Mouse (Mus musculus): Measurements from ENCODE around the gene Dclre1b. TPM values are rescaled to one million over a fixed set of nuclear protein-coding genes. Genes with fewer than 3 reads are reported as not detected.
"Not testable (repeated sequence)": the region's sequence is repeated elsewhere in the genome, so short reads cannot be mapped to it uniquely, and the experiment has no call there.

Gene Dclre1b
- polyA plus RNA-seq, 1 experiment, result 6.3 TPM

- no peak for DNase-seq (ENCODE audit: extremely low spot score in 1 of 2, low spot score in 1 of 2)
Observed at GRCm38 (mm10) chr3:103827548-103827947, 18.3 kb upstream of the Dclre1b start.

- no peak for DNase-seq (ENCODE audit: extremely low spot score in 1 of 2, low spot score in 1 of 2)
Observed at GRCm38 (mm10) chr3:103810967-103811366, 1.7 kb upstream of the Dclre1b start.

DNA sequence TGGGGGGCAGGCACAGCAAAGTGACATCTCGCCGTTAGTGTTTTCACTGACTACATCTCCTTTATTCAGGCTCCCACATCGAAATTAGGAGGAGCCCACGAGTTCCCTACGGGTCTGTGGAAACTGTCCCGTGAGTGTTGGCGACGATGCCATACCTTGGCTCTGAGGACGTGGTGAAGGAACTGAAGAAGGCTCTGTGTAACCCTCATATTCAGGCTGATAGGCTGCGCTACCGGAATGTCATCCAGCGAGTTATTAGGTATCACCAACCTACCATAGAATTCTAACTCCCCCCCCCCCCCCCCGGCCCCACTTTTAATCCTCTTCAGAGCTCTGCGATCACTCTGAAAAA is 531 bp upstream of the Dclre1b start:
- no peak for DNase-seq (ENCODE audit: extremely low spot score in 1 of 2, low spot score in 1 of 2)

DNA sequence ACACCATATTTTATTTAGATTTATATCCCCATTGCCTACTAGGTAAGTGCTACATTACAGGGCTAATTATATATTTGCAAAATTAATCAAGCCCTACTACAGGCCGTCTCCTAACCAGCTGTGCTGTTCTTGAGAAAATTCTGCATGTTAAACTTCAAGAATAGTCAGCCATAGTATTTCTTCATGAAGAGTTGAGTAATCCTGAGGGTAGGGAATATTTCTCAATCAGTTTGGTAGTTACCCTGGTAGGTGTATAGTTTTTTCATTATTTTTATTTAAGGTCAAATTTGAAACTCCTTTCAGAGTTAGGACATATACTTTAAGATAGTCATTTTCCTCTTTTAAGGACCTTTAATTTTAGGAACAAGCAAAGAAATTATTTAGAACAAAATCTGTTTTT is 3.6 kb downstream of the Dclre1b start:
- DNase-seq (ENCODE audit: extremely low spot score in 1 of 2, low spot score in 1 of 2), result no peak

GRCm38 (mm10) chr3:103802861-103803260 is 6.4 kb downstream of the Dclre1b start:
- no peak for DNase-seq (ENCODE audit: extremely low spot score in 1 of 2, low spot score in 1 of 2)

DNA sequence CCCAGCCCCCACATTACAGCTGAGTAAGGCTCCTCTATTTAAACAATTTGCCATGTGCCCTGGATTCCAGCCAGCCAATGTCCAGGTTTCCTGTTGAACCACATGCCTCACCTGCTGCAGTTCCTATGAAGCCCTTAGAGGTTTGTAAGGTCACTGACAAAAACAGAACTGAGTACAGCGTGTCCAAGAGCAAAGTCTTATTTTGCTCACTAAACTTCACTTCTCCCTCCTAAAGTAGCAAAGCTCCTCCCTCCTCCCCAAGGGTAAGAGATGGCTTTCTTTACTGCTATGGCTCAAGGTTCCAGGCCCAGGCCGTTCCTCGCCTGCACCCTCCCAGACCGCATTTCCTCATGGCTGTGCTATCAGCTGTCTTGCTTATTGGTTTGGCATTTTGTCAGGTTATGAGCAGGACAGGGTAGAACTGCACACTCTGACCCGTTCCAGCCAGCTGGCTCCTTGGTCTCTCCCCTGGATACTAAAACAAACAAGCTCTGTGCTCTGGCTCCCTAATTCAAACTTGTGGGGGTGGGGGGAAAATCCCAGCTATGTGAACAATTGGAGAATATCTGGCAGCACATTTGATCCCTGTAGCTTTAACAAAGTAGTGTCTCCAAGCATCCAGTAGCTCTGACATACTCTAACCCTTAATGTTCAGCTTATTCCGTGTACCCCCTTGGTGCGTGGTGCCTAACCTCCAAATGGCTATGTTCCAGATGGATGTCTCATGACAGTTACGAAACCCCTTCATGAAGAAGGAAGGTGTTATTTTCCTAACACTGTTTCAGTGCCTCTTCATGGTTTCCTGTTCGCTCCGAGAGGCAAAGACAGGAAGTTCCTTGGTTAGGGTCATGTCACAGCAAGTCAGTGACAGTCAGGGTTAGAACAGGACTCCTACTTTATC is 7.4 kb downstream of the Dclre1b start:
- DNase-seq (ENCODE audit: extremely low spot score in 1 of 2, low spot score in 1 of 2), result peak; percentile 58 to 60

DNA sequence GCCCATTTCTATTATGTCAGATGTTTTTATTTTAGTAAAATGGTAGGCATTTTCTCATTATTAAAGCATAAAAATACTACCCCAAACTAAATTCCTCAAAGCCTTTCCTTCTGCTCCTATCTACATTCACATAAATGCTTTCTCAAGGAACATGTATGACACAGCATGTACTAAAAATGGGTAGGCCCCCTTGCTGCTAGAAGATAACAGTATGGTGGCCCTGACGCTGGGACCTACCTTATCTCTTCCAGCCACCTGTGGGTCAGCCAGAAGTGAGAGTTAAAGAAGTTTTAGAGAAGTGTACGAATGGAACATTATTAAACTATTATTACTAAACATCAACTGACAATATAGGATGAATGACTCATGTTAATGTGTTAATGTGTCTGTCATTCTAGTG is 9.7 kb downstream of the Dclre1b start:
- DNase-seq (ENCODE audit: extremely low spot score in 1 of 2, low spot score in 1 of 2), result no peak

GRCm38 (mm10) chr3:103796389-103796788 is 12.9 kb downstream of the Dclre1b start:
- DNase-seq (ENCODE audit: extremely low spot score in 1 of 2, low spot score in 1 of 2), result no peak

DNA sequence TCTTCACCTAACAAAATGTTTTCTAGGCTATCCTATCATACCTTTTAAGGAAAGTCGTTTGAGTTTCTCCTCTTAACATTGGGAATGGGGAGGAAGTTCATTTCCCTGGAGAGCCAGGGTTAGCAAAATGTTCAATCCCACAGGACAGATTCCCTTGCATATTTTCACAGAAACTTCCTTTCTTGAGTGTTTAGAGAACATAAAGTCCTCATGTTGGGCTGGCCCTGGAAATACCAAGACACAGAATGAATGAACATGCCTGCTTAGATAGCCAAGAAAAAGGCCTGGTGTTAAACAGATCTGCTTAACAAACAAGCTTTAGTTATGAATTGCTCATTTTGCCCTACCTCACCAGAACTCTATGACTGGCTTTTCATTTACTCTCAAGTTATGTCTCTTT is 16.7 kb downstream of the Dclre1b start:
- DNase-seq (ENCODE audit: extremely low spot score in 1 of 2, low spot score in 1 of 2), result no peak

- not testable (repeated sequence) for DNase-seq (ENCODE audit: extremely low spot score in 1 of 2, low spot score in 1 of 2)
Observed at GRCm38 (mm10) chr3:103792111-103792406, 17.2 kb downstream of the Dclre1b start.

DNA sequence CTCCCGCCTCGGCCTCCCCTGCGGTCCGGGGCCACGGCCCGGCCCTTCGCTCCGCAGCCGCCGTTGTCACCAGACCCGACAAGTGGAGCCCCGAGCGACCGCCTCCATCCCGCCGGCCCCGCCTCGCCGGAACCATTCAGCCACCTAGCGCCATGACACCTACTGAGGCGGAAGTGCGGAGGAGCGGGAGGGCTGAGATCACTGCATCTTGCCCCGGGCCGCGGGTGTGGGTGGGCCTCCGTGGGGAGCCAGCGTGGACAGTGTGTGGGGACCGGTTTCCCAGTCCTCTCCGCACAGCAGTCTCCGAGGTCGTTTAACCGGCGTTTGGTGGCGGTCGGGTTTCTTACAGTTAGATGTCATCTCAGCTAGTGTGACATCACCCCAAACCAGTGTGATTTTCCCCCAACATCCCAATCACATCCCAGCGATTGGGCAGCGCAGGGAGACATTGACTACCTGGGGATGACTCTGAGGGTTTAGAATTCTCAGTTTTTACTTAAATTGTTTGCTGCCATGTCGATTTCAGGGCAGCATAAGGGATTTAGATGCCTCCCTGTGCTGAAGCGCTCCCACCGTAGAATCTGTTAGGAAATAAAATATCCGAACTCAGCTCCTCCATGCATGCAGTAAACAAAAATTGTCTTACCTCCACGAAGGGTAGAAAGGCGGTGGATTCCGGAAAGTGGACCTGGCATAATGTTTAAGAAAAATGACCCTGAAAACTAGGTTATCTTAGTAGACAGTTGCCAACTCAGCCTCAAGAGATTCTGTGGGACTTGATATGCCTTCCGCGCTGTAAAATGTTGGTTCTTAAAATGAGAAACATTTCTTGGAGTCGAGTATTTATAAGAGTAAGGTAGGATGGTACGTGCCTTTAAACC is 17.8 kb downstream of the Dclre1b start, which contains the start of gene Hipk1:
Hipk1 (minus strand) TSS at position 334 of the 881 bp plus-strand sequence.
- peak; percentile 85 to 95 for DNase-seq (ENCODE audit: extremely low spot score in 1 of 2, low spot score in 1 of 2)

DNA sequence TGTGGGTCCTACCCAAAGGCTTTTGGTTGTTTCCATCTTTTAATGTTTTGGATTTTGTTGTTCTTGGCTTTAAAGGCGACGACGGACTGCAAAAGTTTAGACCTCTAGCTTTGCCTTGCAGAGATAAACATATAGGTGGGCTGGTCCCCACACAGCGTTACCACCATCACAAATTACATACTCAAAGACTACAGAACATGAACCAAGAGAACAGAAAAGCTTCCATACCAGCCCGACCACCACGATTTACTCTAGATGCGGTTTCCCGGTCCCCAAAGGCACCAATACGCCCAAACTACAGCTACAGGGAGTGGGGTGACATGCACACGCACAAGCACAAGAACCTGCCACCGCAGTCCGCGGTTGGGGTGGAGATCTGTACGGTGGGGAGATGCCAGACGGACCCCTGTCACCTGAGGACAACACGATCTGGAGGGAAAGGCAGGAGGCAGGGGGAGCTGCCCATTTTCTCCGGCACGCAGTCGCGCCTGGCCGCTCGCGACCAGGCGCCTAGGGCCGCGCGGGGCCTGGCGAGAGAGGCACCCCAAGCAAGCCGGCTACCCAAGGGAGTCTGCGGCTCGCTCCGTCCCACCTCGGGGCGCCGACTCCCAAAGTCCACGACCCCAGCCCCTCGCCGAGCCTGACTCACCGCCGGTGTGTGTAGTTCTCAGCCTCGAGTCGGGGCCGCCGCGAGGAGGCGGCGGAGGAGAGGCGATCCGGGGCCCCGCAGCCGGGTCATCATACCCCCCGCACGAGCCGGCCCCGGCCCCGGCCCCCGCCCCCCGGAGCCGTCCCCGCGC is 18.7 kb downstream of the Dclre1b start:
- DNase-seq (ENCODE audit: extremely low spot score in 1 of 2, low spot score in 1 of 2), result no peak

- peak in 1 of 2 experiments; percentile 32 for DNase-seq (ENCODE audit: extremely low spot score in 1 of 2, low spot score in 1 of 2)
Observed at GRCm38 (mm10) chr3:103789891-103790345, 19.3 kb downstream of the Dclre1b start.

- no peak for DNase-seq (ENCODE audit: extremely low spot score in 1 of 2, low spot score in 1 of 2)
Observed at GRCm38 (mm10) chr3:103789096-103789495, 20.1 kb downstream of the Dclre1b start.

- no peak for DNase-seq (ENCODE audit: extremely low spot score in 1 of 2, low spot score in 1 of 2)
Observed at GRCm38 (mm10) chr3:103787225-103787624, 22.0 kb downstream of the Dclre1b start.

DNA sequence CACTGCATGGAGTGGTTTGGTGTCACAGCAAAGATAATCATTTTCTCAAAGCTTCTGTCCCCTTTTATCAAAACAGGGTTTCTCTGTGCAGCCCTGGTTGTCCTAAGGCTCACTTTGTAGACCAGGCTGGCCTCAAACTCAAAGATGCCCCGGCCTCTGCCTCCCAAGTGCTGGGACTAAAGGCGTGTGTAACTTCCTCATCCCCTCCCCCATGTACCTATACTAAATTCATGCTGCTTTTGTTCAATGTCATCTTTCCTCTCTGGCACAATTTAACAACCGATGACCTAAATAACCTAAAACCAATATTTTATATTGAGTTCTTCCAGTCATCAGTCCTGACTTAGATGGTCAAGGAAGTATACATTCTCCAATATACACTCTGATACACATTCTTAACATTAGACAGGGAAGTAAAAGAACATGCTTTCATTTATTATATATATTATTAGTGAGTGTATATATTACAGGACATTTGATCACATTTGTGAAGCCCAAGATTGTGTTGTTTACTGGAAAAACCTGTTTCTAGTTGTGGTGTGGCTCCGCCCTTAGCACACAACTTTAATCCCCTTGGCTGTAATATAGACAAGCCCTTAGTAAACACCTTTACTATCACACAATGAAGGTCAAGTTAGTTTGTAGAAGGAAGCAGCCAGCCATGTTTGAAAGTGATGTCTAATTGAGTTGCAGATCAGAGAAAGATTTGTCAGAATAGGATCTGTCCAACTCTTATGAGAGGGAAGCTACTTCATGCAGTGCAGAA is 26.2 kb downstream of the Dclre1b start:
- DNase-seq (ENCODE audit: extremely low spot score in 1 of 2, low spot score in 1 of 2), result no peak

DNA sequence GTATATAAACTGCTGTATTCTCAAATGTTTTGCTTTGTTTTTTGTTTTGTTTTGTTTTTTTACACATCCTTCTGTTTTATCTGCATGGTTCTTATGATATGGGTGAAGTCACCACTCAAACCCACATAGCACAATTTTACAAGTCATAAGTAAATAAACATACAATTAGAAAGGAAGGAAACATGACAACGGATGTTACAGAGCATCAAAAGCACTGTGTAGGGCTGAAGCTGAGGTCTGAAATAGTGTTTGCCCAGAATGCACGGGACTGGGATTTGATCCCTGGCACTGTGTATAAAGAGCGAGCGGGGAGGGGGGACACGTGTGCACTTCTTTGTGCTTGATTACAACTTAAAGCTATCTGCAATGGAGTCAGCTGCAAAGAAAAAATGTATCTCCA is 28.5 kb downstream of the Dclre1b start:
- DNase-seq (ENCODE audit: extremely low spot score in 1 of 2, low spot score in 1 of 2), result no peak

DNA sequence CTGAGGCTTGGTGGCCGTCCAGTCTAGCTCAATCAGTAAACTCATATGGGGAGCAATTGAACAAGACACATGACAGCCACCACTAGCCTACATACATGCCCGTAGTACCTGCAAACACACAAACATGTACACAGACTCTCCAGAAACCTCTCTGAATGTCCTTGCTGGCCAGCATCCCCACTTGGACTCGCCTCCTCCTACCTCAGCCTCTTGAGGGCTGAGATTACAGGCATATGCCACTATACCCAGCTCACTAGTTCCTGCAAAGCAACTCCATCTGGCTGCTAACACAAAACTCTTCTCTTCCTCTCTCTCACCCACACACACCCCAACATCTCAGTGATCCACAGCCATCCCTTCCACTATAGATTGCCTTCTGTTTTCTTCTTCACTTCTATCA is 29.0 kb downstream of the Dclre1b start:
- DNase-seq (ENCODE audit: extremely low spot score in 1 of 2, low spot score in 1 of 2), result peak in 1 of 2 experiments; percentile 51

GRCm38 (mm10) chr3:103779183-103779582 is 30.1 kb downstream of the Dclre1b start:
- no peak for DNase-seq (ENCODE audit: extremely low spot score in 1 of 2, low spot score in 1 of 2)

- DNase-seq (ENCODE audit: extremely low spot score in 1 of 2, low spot score in 1 of 2), result no peak
Observed at GRCm38 (mm10) chr3:103778660-103779059, 30.6 kb downstream of the Dclre1b start.

Measured in frontal cortex, adult 2 months (tissue).